Mouse (Mus musculus): ENCODE data around the gene Adprhl1.

- TF ChIP-seq POLR2A (IDR thresholded peaks at IDR 0.05; ENCODE audit: borderline replicate concordance, extremely low read depth, low read depth, low read length) (no peak), CTCF (IDR thresholded peaks at IDR 0.05; ENCODE audit: insufficient read depth, low read length) (no peak)
Measured at GRCm38 (mm10) chr8:13174305-13174704, 79.7 kb downstream of the Adprhl1 start.

Measured in lung, adult 2 months (tissue).